Comparison of ENCODE assay signal across 12 mouse cellular contexts in the genomic region with DNA sequence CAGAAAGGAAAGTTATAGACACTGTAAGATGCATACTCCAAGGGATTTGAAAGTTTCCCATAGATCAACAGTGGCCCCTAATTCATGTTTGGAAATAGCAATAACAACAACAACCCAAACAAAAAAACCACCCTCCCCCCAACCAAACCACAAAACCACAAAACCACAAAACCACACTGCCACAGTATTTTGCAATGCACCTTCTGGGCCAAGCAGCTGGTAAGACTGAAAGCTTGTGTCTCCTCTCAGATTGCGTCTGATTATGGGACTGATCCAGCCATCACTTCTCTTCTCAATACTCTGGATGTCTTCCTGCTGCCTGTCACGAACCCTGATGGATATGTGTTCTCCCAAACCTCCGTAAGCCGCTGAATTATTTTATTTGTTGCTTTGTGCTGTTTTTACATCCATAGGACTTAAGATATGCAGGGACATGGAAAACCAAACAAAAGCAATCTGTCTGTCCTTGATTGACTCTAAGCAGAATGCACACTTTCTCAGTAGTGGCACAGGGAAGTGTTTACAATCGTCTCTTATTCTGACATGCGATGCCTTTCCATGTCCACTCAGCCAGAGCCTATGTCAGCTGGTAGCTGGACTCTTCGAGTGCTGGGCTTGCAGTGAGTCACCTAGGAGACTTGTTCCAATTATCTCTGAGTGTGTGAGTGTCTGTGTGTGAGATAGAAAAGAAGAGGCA. TPM values are rescaled to one million over a fixed set of nuclear protein-coding genes. Genes with fewer than 3 reads are reported as not detected.
DNase-seq lines count a peak whose midpoint lies in the region; ATAC-seq and TF ChIP-seq lines count a peak whose summit lies in the region.
"Had no signal": no experiment of that assay in that cellular context is flagged by ENCODE, and none has a peak within 500 bp of the region (broad histone marks: within the 10 kb centered on the region; RNA-seq: fewer than 3 reads in every experiment).

No protein-coding gene starts in this region.

- no peak overlapping the region for H3K4me2 ChIP-seq in forebrain, embryonic 16.5 days (ENCODE audit: low read length)
- no peak overlapping the region for H3K4me2 ChIP-seq in midbrain, embryonic 11.5 days
- H3K4me2 ChIP-seq in kidney, embryonic 15.5 days, result no peak overlapping the region
- no peak overlapping the region for H3K4me2 ChIP-seq in intestine, postnatal 0 days (replicated peaks; ENCODE audit: low read depth)

- H3K27ac ChIP-seq in forebrain, embryonic 16.5 days (ENCODE audit: low read length), result peak overlapping the region; percentile 41
- peak overlapping the region; percentile 91 for H3K27ac ChIP-seq in midbrain, embryonic 11.5 days (ENCODE audit: low read depth, low read length)
- H3K27ac ChIP-seq in kidney, embryonic 15.5 days, result no peak overlapping the region
- no peak overlapping the region for H3K27ac ChIP-seq in intestine, postnatal 0 days (ENCODE audit: low read depth, low read length)

- ATAC-seq in forebrain, embryonic 16.5 days, result no peak
- peak; percentile 45 for ATAC-seq in midbrain, embryonic 11.5 days (ENCODE audit: low FRiP score)
- ATAC-seq in kidney, embryonic 15.5 days (replicated peaks; ENCODE audit: low FRiP score), result no peak
- no peak for ATAC-seq in intestine, postnatal 0 days

- H3K4me1 ChIP-seq in forebrain, embryonic 16.5 days (replicated peaks; ENCODE audit: control insufficient read depth, insufficient read depth, low read length), result peaks cover 57% of the 10 kb centered on the region
- peaks cover 50% of the 10 kb centered on the region for H3K4me1 ChIP-seq in midbrain, embryonic 11.5 days (ENCODE audit: control insufficient read depth, insufficient read depth, low read length)
- H3K4me1 ChIP-seq in kidney, embryonic 15.5 days, result peaks cover 59% of the 10 kb centered on the region
- 0 out of 2 replicates have a peak, but pooled peaks cover 3% of the 10 kb centered on the region for H3K4me1 ChIP-seq in intestine, postnatal 0 days (replicated peaks; ENCODE audit: control insufficient read depth, insufficient read depth, low read length)

- H3K9me3 ChIP-seq in forebrain, embryonic 16.5 days (ENCODE audit: control insufficient read depth, low read length), result no peaks in the 10 kb centered on the region; the same call in 1 of the 2 replicates
- H3K9me3 ChIP-seq in midbrain, embryonic 11.5 days (ENCODE audit: control insufficient read depth, low read length), result no peaks in the 10 kb centered on the region
- H3K9me3 ChIP-seq in kidney, embryonic 15.5 days (replicated peaks), result no peaks in the 10 kb centered on the region
- H3K9me3 ChIP-seq in intestine, postnatal 0 days (ENCODE audit: control insufficient read depth), result no peaks in the 10 kb centered on the region

- H3K9ac ChIP-seq in forebrain, embryonic 16.5 days (replicated peaks; ENCODE audit: low read depth, low read length), result no peak overlapping the region
- H3K9ac ChIP-seq in midbrain, embryonic 11.5 days (ENCODE audit: low read length), result no peak overlapping the region
- no peak overlapping the region for H3K9ac ChIP-seq in kidney, embryonic 15.5 days
- H3K9ac ChIP-seq in intestine, postnatal 0 days (ENCODE audit: low read depth, low read length), result no peak overlapping the region

- H3K4me3 ChIP-seq in forebrain, embryonic 16.5 days (replicated peaks; ENCODE audit: low read length), result no peak overlapping the region
- no peak overlapping the region for H3K4me3 ChIP-seq in midbrain, embryonic 11.5 days (ENCODE audit: low read depth, low read length)
- H3K4me3 ChIP-seq in kidney, embryonic 15.5 days (replicated peaks), result no peak overlapping the region
- no peak overlapping the region for H3K4me3 ChIP-seq in intestine, postnatal 0 days (ENCODE audit: low read depth, low read length)

- TF ChIP-seq CTCF in intestine, postnatal 0 days (IDR thresholded peaks at IDR 0.05; ENCODE audit: low read depth), result no peak

- no peaks in the 10 kb centered on the region for H3K27me3 ChIP-seq in forebrain, embryonic 16.5 days (replicated peaks; ENCODE audit: control insufficient read depth, insufficient read depth, low read length)
- no peaks in the 10 kb centered on the region for H3K27me3 ChIP-seq in midbrain, embryonic 11.5 days (ENCODE audit: control insufficient read depth, insufficient read depth, low read length)
- H3K27me3 ChIP-seq in kidney, embryonic 15.5 days, result no peaks in the 10 kb centered on the region
- H3K27me3 ChIP-seq in intestine, postnatal 0 days (replicated peaks; ENCODE audit: control insufficient read depth, insufficient read depth, low read length), result no peaks in the 10 kb centered on the region

- DNase-seq in A20 (ENCODE audit: low read depth, low spot score) (peak; percentile 37), adipocyte (ENCODE audit: low spot score) (peak; percentile 84)
- DNase-seq in midbrain, embryonic 11.5 days (ENCODE audit: low spot score, missing footprints), result peak; percentile 89
- no peak for DNase-seq in gastrocnemius, postnatal 4 days (ENCODE audit: low spot score in 2 of 2)
- DNase-seq: adrenal gland, postnatal 36 days; cerebellum, postnatal 14 days; kidney, postnatal 10 days; thymus, postnatal 14 days had no signal

- 57% methylated on average over 7 of the region's 7 CpGs for WGBS in forebrain, embryonic 16.5 days
- 64% methylated on average over 7 of the region's 7 CpGs for WGBS in midbrain, embryonic 11.5 days
- 78% methylated on average over 7 of the region's 7 CpGs for WGBS in kidney, embryonic 15.5 days
- 86% methylated on average over 7 of the region's 7 CpGs for WGBS in intestine, postnatal 0 days

- H3K36me3 ChIP-seq in forebrain, embryonic 16.5 days (ENCODE audit: control insufficient read depth, insufficient read depth), result no peaks in the 10 kb centered on the region
- H3K36me3 ChIP-seq in midbrain, embryonic 11.5 days (ENCODE audit: control insufficient read depth, insufficient read depth, low read length), result no peaks in the 10 kb centered on the region
- H3K36me3 ChIP-seq in kidney, embryonic 15.5 days, result no peaks in the 10 kb centered on the region
- no peaks in the 10 kb centered on the region for H3K36me3 ChIP-seq in intestine, postnatal 0 days (ENCODE audit: control insufficient read depth, insufficient read depth)

RNA-seq across cellular contexts. Expression of gene Cpa2, which starts 9.3 kb away (rescaled TPM):
- polyA plus RNA-seq in forebrain, embryonic 16.5 days (2015; fragmentation: Nextera tagmentation; extraction: Ambion mirVana), result 2.4 and 5.1 TPM in 2 replicates
- 13.0 and 15.5 TPM in 2 replicates for polyA plus RNA-seq in midbrain, embryonic 11.5 days (2014; fragmentation: Nextera tagmentation; extraction: Ambion mirVana)
- 1 to 10 TPM; 4.2 to 4.4 TPM for total RNA-seq in gastrocnemius, postnatal 4 days (2021)
- polyA plus RNA-seq in kidney, embryonic 15.5 days (2015; fragmentation: Nextera tagmentation; extraction: Ambion mirVana), result 20.2 and 21.5 TPM in 2 replicates
- polyA plus RNA-seq in intestine, postnatal 0 days (2015; fragmentation: Nextera tagmentation; extraction: Ambion mirVana), result 2.9 and 3.3 TPM in 2 replicates

RNA-seq across cellular contexts. Expression of gene Cpa4, which starts 17.5 kb away (rescaled TPM):
- polyA plus RNA-seq in forebrain, embryonic 16.5 days (2015; fragmentation: Nextera tagmentation; extraction: Ambion mirVana), result 1.0 and 1.6 TPM in 2 replicates
- 2.1 and 2.2 TPM in 2 replicates for polyA plus RNA-seq in midbrain, embryonic 11.5 days (2014; fragmentation: Nextera tagmentation; extraction: Ambion mirVana)
- total RNA-seq in gastrocnemius, postnatal 4 days (2021), result 1 to 10 TPM; 1.7 to 2.0 TPM
- 0.18 and 0.37 TPM in 2 replicates for polyA plus RNA-seq in kidney, embryonic 15.5 days (2015; fragmentation: Nextera tagmentation; extraction: Ambion mirVana)
- 0.04 and 0.07 TPM in 2 replicates for polyA plus RNA-seq in intestine, postnatal 0 days (2015; fragmentation: Nextera tagmentation; extraction: Ambion mirVana)

RNA-seq across cellular contexts. Expression of gene Ssmem1, which starts 41.0 kb away (rescaled TPM):
- polyA plus RNA-seq in forebrain, embryonic 16.5 days (2015; fragmentation: Nextera tagmentation; extraction: Ambion mirVana), result not detected in 2 replicates
- polyA plus RNA-seq in midbrain, embryonic 11.5 days (2014; fragmentation: Nextera tagmentation; extraction: Ambion mirVana), result 0.49 and 0.68 TPM in 2 replicates
- under 1 TPM; 0.49 to 0.74 TPM for total RNA-seq in gastrocnemius, postnatal 4 days (2021)
- polyA plus RNA-seq in kidney, embryonic 15.5 days (2015; fragmentation: Nextera tagmentation; extraction: Ambion mirVana), result not detected in 2 replicates
- not detected in 2 replicates for polyA plus RNA-seq in intestine, postnatal 0 days (2015; fragmentation: Nextera tagmentation; extraction: Ambion mirVana)
- polyA plus RNA-seq: heart, embryonic 14.5 days had no signal

RNA-seq across cellular contexts. Expression of gene Tmem209, which starts 41.1 kb away (rescaled TPM):
- polyA plus RNA-seq in forebrain, embryonic 16.5 days (2015; fragmentation: Nextera tagmentation; extraction: Ambion mirVana), result 34.4 and 34.8 TPM in 2 replicates
- polyA plus RNA-seq in midbrain, embryonic 11.5 days (2014; fragmentation: Nextera tagmentation; extraction: Ambion mirVana), result 46.0 and 58.1 TPM in 2 replicates
- total RNA-seq in gastrocnemius, postnatal 4 days (2021), result 10 to 100 TPM; 15.7 to 16.4 TPM
- polyA plus RNA-seq in kidney, embryonic 15.5 days (2015; fragmentation: Nextera tagmentation; extraction: Ambion mirVana), result 44.5 and 46.6 TPM in 2 replicates
- 10.2 and 11.2 TPM in 2 replicates for polyA plus RNA-seq in intestine, postnatal 0 days (2015; fragmentation: Nextera tagmentation; extraction: Ambion mirVana)

Comparison
In these comparisons a context has a peak if more than half of its experiments do, and no peak if none do; other contexts are left out.
1. DNase-seq: peak in A20 (single experiment), adipocyte (single experiment) and midbrain, embryonic 11.5 days (single experiment); none in gastrocnemius, postnatal 4 days (0 of 2).
2. H3K27ac ChIP-seq: peak in forebrain, embryonic 16.5 days (single experiment) and midbrain, embryonic 11.5 days (single experiment); none in kidney, embryonic 15.5 days (single experiment) and intestine, postnatal 0 days (single experiment).